Mouse (Mus musculus) forebrain, embryonic 15.5 days (tissue): Measurements from ENCODE around the gene Maml3. TPM values are rescaled to one million over a fixed set of nuclear protein-coding genes. Genes with fewer than 3 reads are reported as not detected.
A peak's percentile ranks its signal among the peaks of the same experiment; 100 is the strongest.

ENCODE experiments used
- ATAC-seq: fragments of 200-750 bp; cut with Nextera tagmentation; replicated peaks from 2 replicates; pipeline ENCODE4 v1.8.0; 2017; ENCODE audit warnings: mild to moderate bottlenecking, moderate TSS enrichment, moderate library complexity
- H3K27ac ChIP-seq: fragments of 300-500 bp; sonication (generic); replicated peaks from 2 replicates; pipeline ENCODE4 v1.5.1; 2015; ENCODE audit warnings: mild to moderate bottlenecking, inconsistent platforms
- H3K27me3 ChIP-seq: fragments of 300-500 bp; sonication (generic); 2 replicates; pipeline ENCODE4 v1.6.1; 2015; ENCODE audit warnings: inconsistent platforms
- H3K36me3 ChIP-seq: fragments of 300-500 bp; sonication (generic); 2 replicates; pipeline ENCODE4 v1.6.1; 2015; ENCODE audit warnings: mild to moderate bottlenecking, inconsistent platforms
- H3K4me1 ChIP-seq: fragments of 300-500 bp; sonication (generic); 2 replicates; pipeline ENCODE4 v1.6.1; 2015; ENCODE audit warnings: inconsistent platforms
- H3K4me2 ChIP-seq: fragments of 300-500 bp; sonication (generic); replicated peaks from 2 replicates; pipeline ENCODE4 v1.6.1; 2015; ENCODE audit warnings: mild to moderate bottlenecking, inconsistent platforms
- H3K4me3 ChIP-seq: fragments of 300-500 bp; sonication (generic); 2 replicates; pipeline ENCODE4 v1.5.1; 2015; ENCODE audit warnings: mild to moderate bottlenecking, inconsistent platforms
- H3K9ac ChIP-seq: fragments of 300-500 bp; sonication (generic); replicated peaks from 2 replicates; pipeline ENCODE4 v1.6.1; 2015; ENCODE audit warnings: mild to moderate bottlenecking, inconsistent platforms
- H3K9me3 ChIP-seq: fragments of 300-500 bp; sonication (generic); 2 replicates; pipeline ENCODE4 v1.6.1; 2016; ENCODE audit warnings: inconsistent platforms
- WGBS: fragments of 180-500 bp; shearing (Covaris S2); methylation state at CpG from one replicate; pipeline ENCODE4 v1.1.7; 2015; ENCODE audit warnings: mixed read lengths; 5-methylcytosine and 5-hydroxymethylcytosine counted together
- polyA plus RNA-seq: library from polyadenylated mRNA; unstranded; fragments of >200 nt; fragmentation: Nextera tagmentation; extraction: Ambion mirVana; gene quantifications from 2 replicates; pipeline ENCODE4 v1.2.1, GENCODE M21; 2015

The Maml3 gene
- polyA plus RNA-seq, 1 experiment from 2014 or later: 4.9 TPM

- peak; percentile 34; the same call in 1 of the 2 replicates for ATAC-seq
- Histone ChIP-seq H3K9ac (no peak overlapping the region), H3K27ac (peak overlapping the region; percentile 74), H3K4me2 (no peak overlapping the region), H3K27me3 (no peaks in the 10 kb centered on the region), H3K4me1 (peaks cover 14% of the 10 kb centered on the region), H3K9me3 (no peaks in the 10 kb centered on the region), H3K4me3 (no peak overlapping the region), H3K36me3 (no peaks in the 10 kb centered on the region)
- 62% methylated on average over 3 of the region's 3 CpGs for WGBS
Observed at GRCm38 (mm10) chr3:51778179-51778578, 326.7 kb downstream of the Maml3 start.

DNA sequence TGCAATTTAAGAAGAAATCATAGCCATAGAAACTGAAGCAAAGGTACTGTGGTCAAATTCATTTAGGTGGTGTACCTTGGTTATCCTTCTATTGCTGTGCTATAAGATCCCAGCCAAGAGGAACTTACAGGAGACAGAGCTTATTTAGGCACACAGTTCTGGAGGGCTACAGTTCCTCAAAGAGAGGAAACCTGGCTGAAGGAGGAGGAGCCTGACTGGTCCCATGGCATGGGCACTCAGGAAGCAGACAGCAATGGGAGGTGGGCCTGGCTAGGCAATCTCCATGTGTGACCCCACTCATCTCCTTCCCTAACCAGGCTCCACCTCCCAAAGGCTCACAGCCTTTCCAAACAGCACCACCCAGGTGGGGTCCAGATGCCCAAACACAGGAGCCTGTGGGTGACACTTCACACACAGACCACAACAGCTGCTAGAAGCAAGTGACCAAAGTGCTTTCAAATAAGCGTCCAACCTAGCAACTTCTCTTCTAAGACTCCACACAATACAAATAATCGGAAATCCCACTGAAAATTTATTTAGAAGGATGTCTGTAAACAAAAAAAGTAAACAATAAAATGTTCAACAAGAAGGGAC is 328.8 kb downstream of the Maml3 start:
- H3K4me3 ChIP-seq: no peak overlapping the region
- 85% methylated on average over 2 of the region's 2 CpGs for WGBS
- no peak overlapping the region for H3K4me2 ChIP-seq
- no peak for ATAC-seq
- no peak overlapping the region for H3K27ac ChIP-seq
- no peaks in the 10 kb centered on the region for H3K36me3 ChIP-seq
- H3K9me3 ChIP-seq: no peaks in the 10 kb centered on the region
- no peaks in the 10 kb centered on the region for H3K27me3 ChIP-seq
- peaks cover 18% of the 10 kb centered on the region for H3K4me1 ChIP-seq
- no peak overlapping the region for H3K9ac ChIP-seq

DNA sequence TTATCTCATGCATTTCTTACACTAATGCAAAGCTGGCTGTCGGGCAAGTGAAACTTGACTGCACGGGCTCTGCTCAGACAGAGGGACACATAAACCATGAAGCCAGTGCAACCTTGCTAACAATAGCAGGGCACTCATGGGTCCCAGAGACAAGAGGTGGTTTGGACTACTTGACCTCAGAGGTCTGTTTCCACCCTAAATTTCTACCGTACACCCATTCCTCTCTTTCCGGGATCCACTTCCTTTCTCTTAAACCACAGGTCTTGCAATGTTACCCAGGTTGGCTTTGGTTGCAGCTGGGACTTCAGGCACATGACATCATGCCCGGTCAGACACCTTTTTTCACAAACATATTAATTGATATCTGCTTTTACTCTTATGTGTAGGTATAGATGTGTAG is 331.3 kb downstream of the Maml3 start:
- WGBS: 90% methylated on average over 5 of the region's 5 CpGs
- Histone ChIP-seq H3K9me3 (no peaks in the 10 kb centered on the region), H3K36me3 (no peaks in the 10 kb centered on the region), H3K27me3 (no peaks in the 10 kb centered on the region), H3K9ac (no peak overlapping the region), H3K4me3 (no peak overlapping the region), H3K4me2 (no peak overlapping the region), H3K27ac (no peak overlapping the region), H3K4me1 (peaks cover 9% of the 10 kb centered on the region)
- no peak for ATAC-seq

- Histone ChIP-seq H3K27ac (no peak overlapping the region), H3K27me3 (no peaks in the 10 kb centered on the region), H3K9ac (no peak overlapping the region), H3K4me2 (no peak overlapping the region), H3K9me3 (no peaks in the 10 kb centered on the region), H3K4me3 (no peak overlapping the region), H3K36me3 (no peaks in the 10 kb centered on the region), H3K4me1 (peaks cover 4% of the 10 kb centered on the region)
- 39% methylated on average over 9 of the region's 9 CpGs for WGBS
- peak; percentile 60; the same call in 1 of the 2 replicates for ATAC-seq
Observed at GRCm38 (mm10) chr3:51771839-51772630, 332.8 kb downstream of the Maml3 start.

- H3K27ac ChIP-seq: no peak overlapping the region
- H3K9me3 ChIP-seq: no peaks in the 10 kb centered on the region
- H3K36me3 ChIP-seq: no peaks in the 10 kb centered on the region
- peaks cover 4% of the 10 kb centered on the region for H3K4me1 ChIP-seq
- WGBS: 93% methylated on average over 6 of the region's 6 CpGs
- no peak overlapping the region for H3K4me3 ChIP-seq
- ATAC-seq: no peak
- no peak overlapping the region for H3K4me2 ChIP-seq
- no peak overlapping the region for H3K9ac ChIP-seq
- H3K27me3 ChIP-seq: no peaks in the 10 kb centered on the region
Observed at GRCm38 (mm10) chr3:51769196-51769595, 335.7 kb downstream of the Maml3 start.

DNA sequence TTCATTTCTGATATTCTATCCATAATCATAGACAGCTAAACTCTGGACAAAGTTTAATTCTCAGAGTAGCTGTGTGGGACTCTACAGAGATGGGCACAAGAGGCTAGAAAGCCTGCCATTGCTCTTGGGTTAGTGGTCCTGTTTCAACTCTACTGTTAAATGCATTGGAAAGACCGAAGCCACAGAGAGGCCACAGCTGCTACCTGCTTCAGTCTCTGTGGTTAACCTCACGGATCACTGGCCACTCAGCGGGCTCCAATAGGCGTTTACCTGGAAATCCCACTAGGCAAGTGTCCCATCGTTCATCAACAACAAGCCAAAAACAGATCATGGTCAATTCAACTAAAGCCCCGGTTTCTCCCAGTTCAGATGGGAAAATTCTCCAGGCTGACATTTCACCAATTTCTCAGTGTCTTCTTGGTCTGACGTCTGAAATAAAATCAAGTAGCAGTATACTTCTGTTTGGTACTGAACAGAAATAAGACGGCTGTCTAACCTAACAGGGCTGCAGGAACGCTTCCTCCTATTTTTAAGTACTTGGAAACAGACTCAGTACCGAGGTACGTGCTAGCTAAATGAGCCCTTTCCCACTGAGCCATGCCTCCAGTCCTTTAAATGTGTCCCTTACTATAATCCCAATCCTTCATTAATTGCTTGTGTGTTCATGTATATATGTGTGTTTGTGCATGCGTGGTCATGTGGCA is 339.5 kb downstream of the Maml3 start:
- Histone ChIP-seq H3K9me3 (no peaks in the 10 kb centered on the region), H3K27ac (no peak overlapping the region), H3K4me2 (no peak overlapping the region), H3K4me1 (peaks cover 7% of the 10 kb centered on the region; the same call in 1 of the 2 replicates), H3K4me3 (no peak overlapping the region), H3K9ac (no peak overlapping the region), H3K27me3 (no peaks in the 10 kb centered on the region), H3K36me3 (no peaks in the 10 kb centered on the region)
- 83% methylated on average over 12 of the region's 12 CpGs for WGBS
- ATAC-seq: no peak

- 93% methylated on average over 3 of the region's 3 CpGs for WGBS
- Histone ChIP-seq H3K27me3 (no peaks in the 10 kb centered on the region), H3K9me3 (no peaks in the 10 kb centered on the region), H3K4me2 (no peak overlapping the region), H3K27ac (no peak overlapping the region), H3K36me3 (no peaks in the 10 kb centered on the region), H3K4me1 (peaks cover 7% of the 10 kb centered on the region; the same call in 1 of the 2 replicates), H3K4me3 (no peak overlapping the region), H3K9ac (no peak overlapping the region)
- ATAC-seq: no peak
Observed at GRCm38 (mm10) chr3:51764175-51764574, 340.7 kb downstream of the Maml3 start.

DNA sequence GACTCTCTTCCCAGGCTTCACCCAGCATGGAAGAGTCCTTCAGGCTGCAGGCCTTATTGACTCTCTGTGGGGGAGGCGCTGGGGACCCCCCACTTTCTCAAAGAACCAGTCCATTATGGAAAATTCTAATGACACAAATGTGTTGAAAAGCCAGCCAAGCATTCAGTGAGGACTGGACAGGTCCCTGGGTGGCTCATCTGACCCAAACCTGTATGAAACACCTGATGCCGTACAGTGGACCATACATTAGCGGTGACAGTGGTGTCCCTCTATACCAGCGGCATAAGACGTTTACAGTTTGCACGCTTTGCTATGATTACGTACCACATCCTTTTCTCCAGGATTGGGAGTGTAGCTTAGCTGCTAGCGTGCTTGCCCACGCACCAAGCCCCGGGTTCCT is 342.0 kb downstream of the Maml3 start:
- Histone ChIP-seq H3K4me1 (peaks cover 7% of the 10 kb centered on the region; the same call in 1 of the 2 replicates), H3K36me3 (no peaks in the 10 kb centered on the region), H3K4me2 (no peak overlapping the region), H3K4me3 (no peak overlapping the region), H3K9me3 (no peaks in the 10 kb centered on the region), H3K27me3 (no peaks in the 10 kb centered on the region), H3K27ac (peak overlapping the region; percentile 37; the same call in 1 of the 2 replicates), H3K9ac (no peak overlapping the region)
- WGBS: 91% methylated on average over 10 of the region's 10 CpGs
- no peak for ATAC-seq

DNA sequence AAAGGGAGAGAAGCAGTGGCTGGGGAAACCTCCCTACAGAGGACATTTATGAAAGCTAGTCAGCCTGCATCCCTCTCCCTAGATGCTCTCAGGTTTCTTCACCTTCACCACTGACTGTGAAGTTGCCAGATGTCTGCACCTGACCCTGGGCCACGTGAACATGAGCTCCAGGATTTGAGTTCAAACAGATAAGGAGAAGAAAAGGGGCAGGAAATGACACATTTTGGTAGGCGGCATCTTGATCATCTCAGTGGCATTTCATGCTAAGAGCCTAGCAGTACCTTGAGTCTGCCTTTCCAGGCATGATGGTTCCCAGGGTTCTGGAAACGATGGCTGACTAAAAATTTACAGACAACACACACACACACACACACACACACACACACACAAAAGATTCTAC is 345.3 kb downstream of the Maml3 start:
- Histone ChIP-seq H3K9ac (no peak overlapping the region), H3K27ac (no peak overlapping the region), H3K27me3 (no peaks in the 10 kb centered on the region), H3K36me3 (no peaks in the 10 kb centered on the region), H3K9me3 (no peaks in the 10 kb centered on the region), H3K4me2 (no peak overlapping the region), H3K4me3 (no peak overlapping the region), H3K4me1 (peaks cover 7% of the 10 kb centered on the region; the same call in 1 of the 2 replicates)
- no peak for ATAC-seq
- 88% methylated on average over 3 of the region's 3 CpGs for WGBS

- WGBS: 93% methylated on average over 5 of the region's 5 CpGs
- H3K36me3 ChIP-seq: no peaks in the 10 kb centered on the region
- H3K27me3 ChIP-seq: no peaks in the 10 kb centered on the region
- H3K4me2 ChIP-seq: no peak overlapping the region
- no peaks in the 10 kb centered on the region for H3K9me3 ChIP-seq
- H3K4me3 ChIP-seq: no peak overlapping the region
- H3K27ac ChIP-seq: no peak overlapping the region
- ATAC-seq: no peak
- no peak overlapping the region for H3K9ac ChIP-seq
- no peaks in the 10 kb centered on the region for H3K4me1 ChIP-seq
Observed at GRCm38 (mm10) chr3:51757032-51757431, 347.8 kb downstream of the Maml3 start.

DNA sequence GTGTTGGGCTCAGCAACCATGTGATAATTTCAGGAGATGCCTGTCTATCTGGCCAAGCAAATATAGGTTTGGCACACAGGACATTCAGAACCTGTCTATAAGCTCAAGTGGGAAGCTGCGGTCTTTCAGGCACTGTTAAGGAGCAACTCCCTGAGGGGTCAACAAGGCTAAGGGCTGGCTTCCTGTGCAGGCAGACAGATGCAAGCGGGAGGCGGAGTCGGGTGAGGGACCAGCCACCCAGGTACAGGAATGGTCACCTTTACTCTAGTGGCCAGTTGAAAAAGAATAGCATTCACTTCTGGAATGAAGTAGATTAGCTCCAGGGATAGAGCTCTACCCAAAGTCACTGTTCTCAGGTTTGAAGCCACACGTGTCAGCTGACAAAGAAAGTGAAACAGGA is 348.6 kb downstream of the Maml3 start:
- WGBS: 91% methylated on average over 5 of the region's 5 CpGs
- Histone ChIP-seq H3K4me1 (peaks cover 6% of the 10 kb centered on the region), H3K27ac (no peak overlapping the region), H3K9me3 (no peaks in the 10 kb centered on the region), H3K27me3 (no peaks in the 10 kb centered on the region), H3K9ac (no peak overlapping the region), H3K36me3 (no peaks in the 10 kb centered on the region), H3K4me3 (no peak overlapping the region), H3K4me2 (no peak overlapping the region)
- ATAC-seq: no peak

- no peak for ATAC-seq
- 85% methylated on average over 5 of the region's 5 CpGs for WGBS
Observed at GRCm38 (mm10) chr3:51753262-51753661, 351.6 kb downstream of the Maml3 start.

More at GRCm38 (mm10) chr3:51753262-51753661, 351.6 kb downstream of the Maml3 start:
- Histone ChIP-seq H3K4me3 (no peak overlapping the region), H3K27me3 (no peaks in the 10 kb centered on the region), H3K36me3 (no peaks in the 10 kb centered on the region), H3K9me3 (no peaks in the 10 kb centered on the region), H3K4me1 (peaks cover 34% of the 10 kb centered on the region), H3K4me2 (no peak overlapping the region), H3K9ac (no peak overlapping the region), H3K27ac (no peak overlapping the region)
